Mouse (Mus musculus) MEL (cell line): ENCODE measurements at regions not wholly inside any gene's neighbourhood (a gene's known extent, or its start where the extent isn't known, plus 50 kb on each side); places are given as distances from the start of the nearest gene placed in this dataset.

ENCODE experiments used
- CTCF ChIP-seq, 3 experiments: IDR thresholded peaks in 2 of 3; conservative IDR thresholded peaks in 1 of 3; 2 replicates each; pipeline ENCODE4 v1.5.1; 2011 to 2012; ENCODE audit warnings: low read length in 3 of 3, low read depth in 2 of 3, mild to moderate bottlenecking in 2 of 3, improper control_type of control experiment in 1 of 3, inconsistent platforms in 1 of 3, mixed read lengths in 1 of 3, moderate library complexity in 1 of 3; ENCODE audit not compliant: control insufficient read depth in 1 of 3, insufficient read depth in 1 of 3, poor library complexity in 1 of 3, severe bottlenecking in 1 of 3
- EP300 ChIP-seq, 2 experiments: IDR thresholded peaks; 2 replicates each; pipeline ENCODE4 v1.6.1; 2011; ENCODE audit warnings: improper control_type of control experiment in 2 of 2, low read length in 2 of 2, low read depth in 1 of 2, mild to moderate bottlenecking in 1 of 2
- GATA1 ChIP-seq: IDR thresholded peaks from 2 replicates; pipeline ENCODE4 v1.6.1; 2011; ENCODE audit warnings: low read depth, low read length, improper control_type of control experiment
- HCFC1 ChIP-seq: IDR thresholded peaks from 2 replicates; pipeline ENCODE4 v1.6.1; 2012; ENCODE audit warnings: low read depth, mild to moderate bottlenecking, inconsistent platforms, low read length, improper control_type of control experiment, moderate library complexity
- MAFK ChIP-seq: IDR thresholded peaks from 2 replicates; pipeline ENCODE4 v1.6.1; 2011; ENCODE audit warnings: low read depth, mild to moderate bottlenecking, low read length, improper control_type of control experiment, borderline replicate concordance
- MYB ChIP-seq: IDR thresholded peaks from 2 replicates; pipeline ENCODE4 v1.6.1; 2011; ENCODE audit warnings: mild to moderate bottlenecking, low read depth, low read length, improper control_type of control experiment
- NRF1 ChIP-seq: IDR thresholded peaks from 2 replicates; pipeline ENCODE4 v1.6.1; 2014; ENCODE audit warnings: low read depth, mild to moderate bottlenecking, inconsistent platforms, low read length, improper control_type of control experiment, moderate library complexity; ENCODE audit not compliant: poor library complexity, insufficient read depth, severe bottlenecking
- POLR2A ChIP-seq, 2 experiments: IDR thresholded peaks; 2 replicates each; pipeline ENCODE4 v1.6.1; 2011 to 2012; ENCODE audit warnings: low read length in 2 of 2, mild to moderate bottlenecking in 2 of 2, control low read depth in 1 of 2, improper control_type of control experiment in 1 of 2, low read depth in 1 of 2, moderate library complexity in 1 of 2; ENCODE audit not compliant: control insufficient read depth in 1 of 2, insufficient read depth in 1 of 2, poor library complexity in 1 of 2
- ZC3H11A ChIP-seq: IDR thresholded peaks from 2 replicates; pipeline ENCODE4 v1.6.1; 2012; ENCODE audit warnings: low read depth, mild to moderate bottlenecking, inconsistent platforms, low read length, improper control_type of control experiment
- ZNF384 ChIP-seq: IDR thresholded peaks from 2 replicates; pipeline ENCODE4 v1.6.1; 2012; ENCODE audit warnings: low read depth, mild to moderate bottlenecking, inconsistent platforms, low read length, improper control_type of control experiment

DNA sequence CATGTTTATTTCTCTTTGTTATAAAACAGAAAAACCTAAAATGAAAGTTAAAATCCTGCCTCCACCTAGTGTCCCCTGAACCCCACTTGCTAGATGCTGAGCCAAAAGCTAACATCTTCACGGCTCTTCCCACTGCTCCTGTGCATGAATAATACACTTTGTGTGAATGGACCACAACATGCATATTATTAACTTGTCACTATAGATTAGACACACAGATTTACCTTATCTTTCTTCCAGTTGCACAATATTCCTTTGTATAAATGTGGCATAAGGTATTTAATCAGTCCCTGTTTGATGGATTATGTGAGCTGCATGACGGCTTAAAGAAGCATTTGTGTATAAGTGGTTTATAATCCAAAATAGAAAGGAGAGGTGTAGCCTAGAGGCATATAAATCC, 248.1 kb downstream of the Tle4 start:
- no peak for TF ChIP-seq MYB
- TF ChIP-seq MAFK, result no peak
- no peak for TF ChIP-seq GATA1
- no peak for TF ChIP-seq ZNF384
- TF ChIP-seq ZC3H11A, result no peak
- no peak for TF ChIP-seq POLR2A (IDR thresholded peaks at IDR 0.05; ENCODE audit: control insufficient read depth in 1 of 2, insufficient read depth in 1 of 2, low read depth in 1 of 2, low read length in 2 of 2, poor library complexity in 1 of 2)
- no peak for TF ChIP-seq NRF1
- no peak for TF ChIP-seq CTCF (IDR thresholded peaks at IDR 0.05 in 2 of 3, conservative IDR thresholded peaks at IDR 0.05 in 1 of 3; ENCODE audit: control insufficient read depth in 1 of 3, insufficient read depth in 1 of 3, low read depth in 2 of 3, low read length in 3 of 3, poor library complexity in 1 of 3, severe bottlenecking in 1 of 3)
- TF ChIP-seq HCFC1, result no peak
- no peak for TF ChIP-seq EP300 (IDR thresholded peaks at IDR 0.05; ENCODE audit: low read depth in 1 of 2, low read length in 2 of 2)
